Mouse (Mus musculus): ENCODE results near the gene Olfr446.

Olfr446 gene

DNA sequence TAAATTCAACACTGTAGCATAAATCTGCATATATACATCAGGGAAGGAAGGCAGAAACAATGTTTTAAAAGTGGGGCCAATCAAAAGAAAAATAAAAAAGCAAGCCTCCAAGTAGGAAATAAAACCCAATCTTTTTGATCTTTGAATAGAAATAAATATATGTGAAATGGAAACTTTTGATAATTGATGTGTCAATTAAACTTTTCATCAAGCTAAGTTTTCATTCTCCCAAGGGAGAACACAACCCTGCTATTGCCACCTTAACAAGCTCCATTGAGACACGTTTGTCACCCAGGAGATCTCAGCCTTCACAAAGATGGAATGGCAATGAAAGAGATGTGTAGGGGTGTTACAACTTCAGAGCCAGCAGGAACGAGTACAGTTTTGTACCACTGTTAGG lies at the start of gene Olfr446:
Olfr446 (plus strand) TSS at position 301 of the 400 bp plus-strand sequence.
- no peak within 1 kb of the TSS for H3K4me3 ChIP-seq (replicated peaks; ENCODE audit: low read length)
- TF ChIP-seq NANOG (IDR thresholded peaks at IDR 0.05; ENCODE audit: borderline replicate concordance, low read length) (no peak), CTCF (conservative IDR thresholded peaks at IDR 0.05; ENCODE audit: low read length) (no peak), POU5F1 (IDR thresholded peaks at IDR 0.05; ENCODE audit: borderline replicate concordance, low read length) (no peak)

DNA sequence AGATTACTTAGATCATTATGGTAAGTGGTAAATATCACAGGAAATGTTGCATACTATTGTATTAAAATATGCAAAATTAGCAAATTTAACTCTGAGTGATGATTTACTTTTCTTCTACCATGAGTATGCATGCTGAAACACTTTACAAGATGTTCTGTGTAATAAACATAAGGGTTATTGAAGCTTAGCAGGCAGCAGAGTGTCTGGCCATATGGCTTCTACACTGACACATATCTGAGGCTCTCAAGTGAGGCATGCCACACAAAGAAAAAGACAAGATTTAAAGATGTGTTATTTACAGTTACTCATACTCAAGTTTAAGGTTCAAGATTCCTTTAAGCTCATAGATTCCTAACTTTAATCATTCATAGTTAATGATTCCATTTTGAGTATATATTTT lies 44.9 kb upstream of the Olfr446 start:
- Histone ChIP-seq H3K4me1 (replicated peaks; ENCODE audit: low read depth, low read length) (no peaks in the 10 kb centered on the region), H3K36me3 (ENCODE audit: insufficient read depth, low read length) (no peaks in the 10 kb centered on the region), H3K27me3 (ENCODE audit: insufficient read depth, low read length) (no peaks in the 10 kb centered on the region), H3K4me3 (replicated peaks; ENCODE audit: low read length) (no peak overlapping the region), H3K9me3 (ENCODE audit: low read length) (peaks cover 4% of the 10 kb centered on the region; the same call in 1 of the 2 replicates)
- TF ChIP-seq NANOG (IDR thresholded peaks at IDR 0.05; ENCODE audit: borderline replicate concordance, low read length) (no peak), CTCF (conservative IDR thresholded peaks at IDR 0.05; ENCODE audit: low read length) (no peak), POU5F1 (IDR thresholded peaks at IDR 0.05; ENCODE audit: borderline replicate concordance, low read length) (no peak)

More for the DNA sequence above, at the start of gene Olfr446:
- no peaks in the 10 kb centered on the region for H3K9me3 ChIP-seq (ENCODE audit: low read length)
- no peaks in the 10 kb centered on the region for H3K36me3 ChIP-seq (ENCODE audit: insufficient read depth, low read length)
- no peaks in the 10 kb centered on the region for H3K4me1 ChIP-seq (replicated peaks; ENCODE audit: low read depth, low read length)
- no peaks in the 10 kb centered on the region for H3K27me3 ChIP-seq (ENCODE audit: insufficient read depth, low read length)

DNA sequence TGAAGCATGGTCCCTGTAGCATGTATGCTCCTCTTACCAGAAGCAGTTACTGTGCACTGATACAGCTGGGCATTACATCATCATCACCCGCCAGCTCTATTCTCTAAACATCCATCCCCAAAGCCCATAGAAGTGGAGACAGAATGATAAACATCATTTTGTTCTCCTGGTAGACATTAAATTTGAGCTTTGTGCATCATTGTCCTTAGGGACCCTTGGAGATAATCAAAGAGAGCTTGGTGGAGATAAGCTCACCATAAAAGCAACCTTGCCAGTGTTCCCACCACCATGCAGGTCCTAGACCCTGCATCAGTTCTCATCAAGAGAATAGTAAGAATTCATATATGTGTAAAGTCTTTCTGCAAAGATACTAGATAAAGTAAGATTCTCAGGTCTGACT lies 31.0 kb upstream of the Olfr446 start, which contains the start of gene Olfr448:
Olfr448 (plus strand) TSS at position 301 of the 400 bp plus-strand sequence.
- Histone ChIP-seq H3K27me3 (ENCODE audit: insufficient read depth, low read length) (no peaks in the 10 kb centered on the region), H3K4me1 (replicated peaks; ENCODE audit: low read depth, low read length) (no peaks in the 10 kb centered on the region), H3K9me3 (ENCODE audit: low read length) (no peaks in the 10 kb centered on the region), H3K36me3 (ENCODE audit: insufficient read depth, low read length) (no peaks in the 10 kb centered on the region), H3K4me3 (replicated peaks; ENCODE audit: low read length) (no peak within 1 kb of the TSS)
- no peak for TF ChIP-seq POU5F1 (IDR thresholded peaks at IDR 0.05; ENCODE audit: borderline replicate concordance, low read length)
- no peak for TF ChIP-seq CTCF (conservative IDR thresholded peaks at IDR 0.05; ENCODE audit: low read length)
- TF ChIP-seq NANOG (IDR thresholded peaks at IDR 0.05; ENCODE audit: borderline replicate concordance, low read length): no peak

DNA sequence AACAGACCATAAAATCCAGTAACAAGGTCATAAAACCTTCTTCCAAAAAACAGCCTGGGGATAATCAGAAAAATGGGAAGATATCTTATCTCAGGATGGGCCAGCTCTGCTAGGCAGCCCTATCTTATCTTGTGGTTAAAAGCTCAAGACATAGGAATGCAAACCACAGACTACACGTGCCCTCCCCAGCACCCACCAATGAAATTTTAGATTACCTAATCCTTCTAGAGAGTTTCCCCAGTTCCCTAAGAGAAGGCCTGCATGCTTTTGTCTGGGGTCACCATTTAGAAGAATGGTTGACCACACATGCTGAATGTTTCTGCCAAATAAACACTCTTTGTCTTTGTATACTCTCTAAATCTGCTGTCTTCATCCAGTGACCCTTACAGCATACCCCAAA lies 20.8 kb upstream of the Olfr446 start:
- Histone ChIP-seq H3K9me3 (ENCODE audit: low read length) (no peaks in the 10 kb centered on the region), H3K27me3 (ENCODE audit: insufficient read depth, low read length) (no peaks in the 10 kb centered on the region)

DNA sequence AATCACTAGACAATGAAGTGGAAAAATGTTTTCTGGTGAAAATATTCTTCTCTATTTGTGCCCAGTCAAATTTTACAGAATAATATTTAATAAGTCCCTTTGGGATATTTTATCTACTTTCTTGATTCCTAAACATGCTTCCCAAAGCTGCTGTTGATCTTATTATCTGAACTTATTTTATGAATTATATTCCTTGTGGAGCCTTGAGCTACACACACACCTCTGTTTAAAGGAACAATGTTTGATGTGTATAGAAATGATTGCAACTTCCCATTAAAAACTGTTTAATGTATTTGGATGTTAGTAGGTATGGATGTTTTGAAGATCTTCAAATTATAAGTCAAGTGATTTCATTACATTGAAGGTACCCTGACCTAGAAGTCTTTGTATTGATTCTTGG lies 12.6 kb upstream of the Olfr446 start, which contains the start of gene Olfr447:
Olfr447 (plus strand) TSS at position 301 of the 400 bp plus-strand sequence.
- Histone ChIP-seq H3K4me1 (replicated peaks; ENCODE audit: low read depth, low read length) (no peaks in the 10 kb centered on the region), H3K27me3 (ENCODE audit: insufficient read depth, low read length) (no peaks in the 10 kb centered on the region), H3K36me3 (ENCODE audit: insufficient read depth, low read length) (no peaks in the 10 kb centered on the region), H3K9me3 (ENCODE audit: low read length) (no peaks in the 10 kb centered on the region), H3K4me3 (replicated peaks; ENCODE audit: low read length) (no peak within 1 kb of the TSS)
- no peak for TF ChIP-seq POU5F1 (IDR thresholded peaks at IDR 0.05; ENCODE audit: borderline replicate concordance, low read length)
- no peak for TF ChIP-seq NANOG (IDR thresholded peaks at IDR 0.05; ENCODE audit: borderline replicate concordance, low read length)
- no peak for TF ChIP-seq CTCF (conservative IDR thresholded peaks at IDR 0.05; ENCODE audit: low read length)

More for the DNA sequence above, 20.8 kb upstream of the Olfr446 start:
- Histone ChIP-seq H3K36me3 (ENCODE audit: insufficient read depth, low read length) (no peaks in the 10 kb centered on the region), H3K4me3 (replicated peaks; ENCODE audit: low read length) (no peak overlapping the region), H3K4me1 (replicated peaks; ENCODE audit: low read depth, low read length) (no peaks in the 10 kb centered on the region)
- TF ChIP-seq CTCF (conservative IDR thresholded peaks at IDR 0.05; ENCODE audit: low read length): no peak
- no peak for TF ChIP-seq NANOG (IDR thresholded peaks at IDR 0.05; ENCODE audit: borderline replicate concordance, low read length)
- no peak for TF ChIP-seq POU5F1 (IDR thresholded peaks at IDR 0.05; ENCODE audit: borderline replicate concordance, low read length)

DNA sequence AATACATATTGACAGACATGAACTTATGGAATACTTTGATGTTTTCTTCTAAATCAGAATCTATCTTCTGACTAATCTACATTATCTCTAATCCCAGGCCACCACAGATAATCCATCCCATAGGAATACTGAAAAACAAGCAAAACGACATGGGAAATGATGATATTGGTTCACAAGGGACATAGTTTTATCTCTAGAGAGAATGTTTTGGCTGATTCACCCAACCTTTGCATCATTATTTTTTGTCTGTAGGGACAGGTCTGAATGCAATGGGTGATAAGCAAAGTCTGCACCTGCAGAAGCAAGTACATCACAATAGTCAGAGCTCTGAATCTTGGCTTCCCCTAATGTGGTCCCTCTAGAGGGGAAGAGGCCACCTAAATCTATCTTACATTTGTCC lies 27.6 kb downstream of the Olfr446 start, which contains the start of gene Olfr444:
Olfr444 (plus strand) TSS at position 301 of the 400 bp plus-strand sequence.
- no peaks in the 10 kb centered on the region for H3K4me1 ChIP-seq (replicated peaks; ENCODE audit: low read depth, low read length)
- no peaks in the 10 kb centered on the region for H3K27me3 ChIP-seq (ENCODE audit: insufficient read depth, low read length)
- TF ChIP-seq CTCF (conservative IDR thresholded peaks at IDR 0.05; ENCODE audit: low read length): no peak
- TF ChIP-seq NANOG (IDR thresholded peaks at IDR 0.05; ENCODE audit: borderline replicate concordance, low read length): no peak
- no peak for TF ChIP-seq POU5F1 (IDR thresholded peaks at IDR 0.05; ENCODE audit: borderline replicate concordance, low read length)
- no peaks in the 10 kb centered on the region for H3K36me3 ChIP-seq (ENCODE audit: insufficient read depth, low read length)
- H3K4me3 ChIP-seq (replicated peaks; ENCODE audit: low read length): no peak within 1 kb of the TSS
- peaks cover 10% of the 10 kb centered on the region; the same call in 1 of the 2 replicates for H3K9me3 ChIP-seq (ENCODE audit: low read length)

DNA sequence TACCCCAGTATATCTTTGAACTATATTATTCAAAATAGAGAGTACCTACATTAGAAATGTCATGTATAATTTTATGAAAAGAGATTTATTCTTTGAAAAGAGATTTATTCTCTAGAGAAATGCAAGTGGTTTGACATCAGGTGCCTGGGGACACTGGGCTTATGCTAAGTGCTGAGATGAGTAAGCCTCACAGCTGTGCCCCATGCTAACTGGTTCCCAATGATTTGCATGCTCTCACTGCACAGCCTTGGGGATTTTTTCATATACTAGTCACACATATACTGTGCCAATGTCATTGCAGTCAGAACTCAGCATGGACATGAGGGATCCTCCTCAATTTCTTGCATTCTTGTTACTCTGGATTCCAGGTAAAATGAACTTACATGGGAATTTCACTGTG lies 59.2 kb downstream of the Olfr446 start:
- Histone ChIP-seq H3K27me3 (ENCODE audit: insufficient read depth, low read length) (no peaks in the 10 kb centered on the region), H3K4me1 (replicated peaks; ENCODE audit: low read depth, low read length) (no peaks in the 10 kb centered on the region), H3K9me3 (ENCODE audit: low read length) (peaks cover 25% of the 10 kb centered on the region), H3K36me3 (ENCODE audit: insufficient read depth, low read length) (no peaks in the 10 kb centered on the region), H3K4me3 (replicated peaks; ENCODE audit: low read length) (no peak overlapping the region)
- no peak for TF ChIP-seq POU5F1 (IDR thresholded peaks at IDR 0.05; ENCODE audit: borderline replicate concordance, low read length)
- TF ChIP-seq CTCF (conservative IDR thresholded peaks at IDR 0.05; ENCODE audit: low read length): no peak
- no peak for TF ChIP-seq NANOG (IDR thresholded peaks at IDR 0.05; ENCODE audit: borderline replicate concordance, low read length)
